Mouse (Mus musculus) left cerebral cortex, postnatal 14 days (tissue): ENCODE data around the gene Zfp984. TPM values are rescaled to one million over a fixed set of nuclear protein-coding genes. Genes with fewer than 3 reads are reported as not detected.
"Not testable (repeated sequence)": the region's sequence is repeated elsewhere in the genome, so short reads cannot be mapped to it uniquely, and the experiment has no call there.

Experiments
- DNase-seq, 2 experiments: peaks; one replicate each; pipeline ENCODE4 v3.0.0; 2021 to 2022; ENCODE audit warnings: low spot score in 2 of 2, mixed read lengths in 1 of 2
- intact Hi-C: fragments of 180-260 bp; cut with DNase I; formaldehyde crosslinking; loops from one replicate; pipeline ENCODE4 v1.15.1; 2025
- long read RNA-seq, 2 experiments: library from polyadenylated mRNA; stranded (forward); transcript quantifications; one replicate each; pipeline ENCODE4 v2.0.0; 2021
- total RNA-seq, 2 experiments: library from RNA; stranded (reverse); gene quantifications; 2 replicates each; pipeline ENCODE4 v1.2.3; 2021

The Zfp984 gene
- 1 to 10 TPM; 2.2 to 2.6 TPM for total RNA-seq
- long read RNA-seq, experiment 1, partial matches to known transcripts: 1 of 6 reads
- long read RNA-seq, experiment 1, other reads (novel, unspliced or antisense): 4 of 6 reads
- long read RNA-seq, experiment 2, partial matches to known transcripts: 0 of 3 reads
- long read RNA-seq, experiment 2, other reads (novel, unspliced or antisense): 3 of 3 reads

GRCm38 (mm10) chr4:147809292-147809965 is at the start of gene Zfp984:
Gene Zfp984, minus strand, starts transcription at chr4:147809788.
- DNase-seq, intact Hi-C loops: not testable (repeated sequence)

- DNase-seq: no peak
- intact Hi-C loops: no loop called here
Observed at GRCm38 (mm10) chr4:147850776-147851175, 41.2 kb upstream of the Zfp984 start.

DNA sequence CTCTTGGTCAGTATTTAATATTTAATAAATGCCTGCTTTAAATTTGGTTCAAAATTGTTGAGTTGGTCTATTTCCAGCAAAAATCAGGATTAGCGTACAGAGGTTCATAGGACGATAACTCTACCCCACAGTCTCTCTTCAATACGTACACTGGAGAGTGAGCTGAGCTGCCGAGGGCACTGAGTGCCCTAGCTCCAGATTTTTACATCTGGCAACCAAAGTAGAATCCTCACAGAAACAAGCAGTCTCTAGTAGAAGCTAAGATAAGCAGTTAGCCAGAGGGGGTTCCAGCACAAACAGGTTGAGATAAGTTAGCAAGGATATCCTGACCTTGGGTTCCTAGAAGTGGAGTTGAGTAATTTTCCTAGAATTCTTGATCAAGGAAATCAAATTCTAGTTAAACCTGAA is 39.0 kb upstream of the Zfp984 start:
- intact Hi-C loops: no loop called here

GRCm38 (mm10) chr4:147847614-147848583 is 38.3 kb upstream of the Zfp984 start, which contains the start of gene Zfp933:
Gene Zfp933, minus strand, starts transcription at chr4:147848366.
- intact Hi-C loops: no loop called here
- peak; percentile 81 to 92 for DNase-seq

More for the DNA sequence above, 39.0 kb upstream of the Zfp984 start:
- DNase-seq: no peak

GRCm38 (mm10) chr4:147842871-147843270 is 33.3 kb upstream of the Zfp984 start:
- no peak for DNase-seq
- intact Hi-C loops: no loop called here

- DNase-seq, intact Hi-C loops: not testable (repeated sequence)
Observed at GRCm38 (mm10) chr4:147839282-147839681, 29.7 kb upstream of the Zfp984 start.

- intact Hi-C loops: no loop called here
Observed at GRCm38 (mm10) chr4:147824389-147824788, 14.8 kb upstream of the Zfp984 start.

GRCm38 (mm10) chr4:147821414-147821813 is 11.8 kb upstream of the Zfp984 start:
- DNase-seq, intact Hi-C loops: not testable (repeated sequence)

More at GRCm38 (mm10) chr4:147824389-147824788, 14.8 kb upstream of the Zfp984 start:
- no peak for DNase-seq

DNA sequence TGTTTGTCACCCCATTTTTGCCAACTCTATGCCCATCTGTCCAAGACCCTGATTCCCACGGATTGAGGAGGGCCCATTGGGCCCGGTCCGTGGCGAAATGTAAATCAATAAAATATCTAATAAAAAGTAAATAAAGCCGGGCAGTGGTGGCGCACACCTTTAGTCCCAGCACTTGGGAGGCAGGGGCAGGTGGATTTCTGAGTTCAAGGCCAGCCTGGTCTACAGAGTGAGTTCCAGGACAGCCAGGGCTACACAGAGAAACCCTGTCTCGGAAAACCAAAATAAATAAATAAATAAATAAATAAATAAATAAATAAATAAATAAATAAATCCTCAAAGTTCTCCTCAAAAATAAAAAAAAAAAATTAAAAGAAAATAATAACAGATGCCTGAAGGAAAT is 10.1 kb upstream of the Zfp984 start:
- DNase-seq, intact Hi-C loops: not testable (repeated sequence)

DNA sequence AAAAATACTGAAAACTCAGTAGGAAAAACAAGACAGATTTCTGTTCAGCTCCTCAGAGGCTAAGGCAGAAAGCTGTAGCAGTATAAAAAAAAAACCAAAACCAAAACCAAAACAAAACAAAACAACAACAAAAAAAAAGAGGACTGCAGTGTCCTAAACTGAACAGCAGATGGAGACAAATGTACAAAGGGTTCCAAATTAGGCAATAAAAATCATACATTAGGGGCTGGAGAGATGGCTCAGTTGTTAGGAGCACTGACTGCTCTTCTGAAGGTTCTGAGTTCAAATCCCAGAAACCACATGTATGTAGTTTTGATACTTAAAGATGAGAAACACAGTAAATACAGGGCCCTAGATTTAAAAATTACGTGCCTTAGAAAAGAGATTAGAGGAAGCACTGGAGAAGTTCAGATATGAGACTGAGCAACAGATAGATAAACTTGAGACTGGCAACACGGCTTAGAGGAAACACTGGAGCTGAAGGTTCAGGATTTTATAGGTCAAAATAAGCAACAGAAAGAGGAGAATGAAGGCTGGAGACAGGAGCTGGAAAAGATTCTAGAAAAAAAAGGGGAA is 5.1 kb upstream of the Zfp984 start:
- no peak for DNase-seq
- intact Hi-C loops: no loop called here

DNA sequence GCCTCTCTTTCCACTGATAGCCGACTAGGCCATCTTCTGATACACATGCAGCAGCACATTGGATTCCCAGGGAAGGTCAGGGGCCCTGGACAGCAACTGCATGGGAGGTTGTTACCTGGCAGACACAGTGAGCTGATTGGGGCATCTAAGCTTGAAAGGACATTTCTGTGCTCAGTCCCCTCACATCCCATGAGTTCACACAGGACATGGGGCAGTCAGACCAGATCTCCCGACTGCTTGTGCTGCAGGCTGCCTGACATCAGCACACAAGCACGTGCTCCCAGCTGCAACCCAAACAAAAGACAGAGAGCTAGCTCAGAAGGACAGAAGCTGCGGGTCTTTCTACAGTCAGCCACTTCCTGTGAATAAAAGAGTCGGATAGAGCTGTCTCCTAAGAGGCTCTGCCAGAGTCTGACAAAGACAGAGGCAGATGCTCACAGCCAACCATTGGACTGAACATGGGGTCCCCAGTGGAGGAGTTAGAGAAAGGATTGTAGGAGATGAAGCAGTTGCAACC is 3.7 kb upstream of the Zfp984 start:
- no peak for DNase-seq
- intact Hi-C loops: no loop called here

DNA sequence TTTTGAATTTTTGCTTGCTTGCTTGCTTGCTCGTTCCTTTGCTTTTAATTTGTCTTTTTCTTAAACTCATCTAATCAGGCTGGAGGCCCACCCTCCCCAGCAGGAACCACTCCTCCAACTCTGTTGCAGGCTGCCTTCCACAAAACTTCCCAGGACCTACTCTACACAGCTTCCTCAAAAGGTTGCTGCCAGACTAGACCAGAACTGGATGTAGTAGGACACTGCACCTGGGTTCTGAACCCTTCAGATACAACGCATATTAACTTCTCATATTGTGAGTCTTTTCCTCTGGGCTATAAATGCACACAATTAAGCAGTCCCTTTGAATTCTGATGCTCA is 347 bp upstream of the Zfp984 start:
- DNase-seq, intact Hi-C loops: not testable (repeated sequence)

GRCm38 (mm10) chr4:147808483-147808882 is 1.1 kb downstream of the Zfp984 start:
- intact Hi-C loops, DNase-seq: not testable (repeated sequence)

DNA sequence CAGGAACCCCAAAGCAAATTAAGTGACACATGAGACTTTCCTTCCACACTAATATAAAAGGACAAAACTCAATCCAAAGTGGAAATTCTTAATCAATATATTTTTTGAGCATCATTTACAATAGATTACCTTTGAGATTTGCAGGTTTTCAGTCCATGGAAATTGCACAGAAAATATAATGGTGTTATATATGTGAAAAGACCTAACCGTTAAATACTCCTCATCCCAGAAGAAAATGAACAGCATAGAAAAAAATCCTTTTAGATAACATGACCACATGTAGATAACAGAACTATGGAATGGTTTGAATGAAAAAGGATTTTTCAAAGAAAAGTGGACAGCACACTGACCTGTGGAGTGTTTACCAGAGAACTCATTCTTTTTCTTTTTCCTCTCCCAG is 14.3 kb downstream of the Zfp984 start:
- intact Hi-C loops, DNase-seq: not testable (repeated sequence)

DNA sequence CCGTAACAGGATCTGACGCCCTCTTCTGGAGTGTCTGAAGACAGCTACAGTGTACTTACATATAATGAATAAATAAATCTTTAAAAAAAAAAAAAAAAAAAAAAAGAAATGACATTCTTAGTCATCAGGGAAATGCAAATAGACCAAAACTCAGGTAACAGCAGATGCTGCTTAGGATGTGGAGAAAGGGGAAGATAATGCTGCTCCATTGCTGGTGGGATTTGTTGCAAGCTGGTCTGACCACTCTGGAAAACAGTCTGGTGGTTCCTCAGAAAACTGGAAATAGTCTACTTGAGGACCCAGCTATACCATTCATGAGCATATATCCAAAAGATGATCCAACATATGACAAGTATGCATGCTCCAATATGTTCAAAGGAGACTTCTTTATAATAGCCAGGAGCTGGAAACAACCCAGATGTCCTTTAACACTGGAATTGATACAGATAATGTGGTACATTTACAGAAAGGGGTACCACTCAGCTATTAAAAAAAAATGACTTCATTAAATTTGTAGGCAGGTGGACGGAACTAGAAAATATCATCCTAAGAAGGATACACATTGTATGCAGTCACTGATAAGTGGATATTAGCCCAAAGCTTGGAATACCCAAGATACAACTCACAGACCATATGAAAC is 15.4 kb downstream of the Zfp984 start:
- DNase-seq, intact Hi-C loops: not testable (repeated sequence)

DNA sequence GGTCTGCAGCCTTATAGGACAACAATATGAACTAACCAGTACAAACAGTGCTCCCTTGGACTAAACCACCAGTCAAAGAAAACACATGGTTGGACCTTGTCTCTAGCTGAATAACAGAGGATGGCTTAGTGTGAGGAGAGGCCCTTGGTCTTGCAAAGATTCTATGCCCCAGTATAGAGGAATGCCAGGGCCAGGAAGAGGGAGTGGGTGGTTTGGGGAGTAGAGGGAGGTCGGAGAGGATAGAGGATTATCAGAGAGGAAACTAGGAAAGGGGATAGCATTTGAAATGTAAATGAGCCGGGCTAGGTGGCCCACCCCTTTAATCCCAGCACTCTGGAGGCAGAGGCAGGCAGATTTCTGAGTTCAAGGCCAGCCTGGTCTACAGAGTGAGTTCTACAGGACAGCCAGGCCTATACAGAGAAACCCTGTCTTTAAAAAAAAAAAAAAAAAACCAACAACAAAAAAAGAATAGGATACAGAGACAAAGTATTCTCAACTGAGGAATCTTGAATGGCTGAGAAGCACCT is 16.1 kb downstream of the Zfp984 start:
- intact Hi-C loops: not testable (repeated sequence)

GRCm38 (mm10) chr4:147791729-147792128 is 17.9 kb downstream of the Zfp984 start:
- DNase-seq, intact Hi-C loops: not testable (repeated sequence)

More for the DNA sequence above, 16.1 kb downstream of the Zfp984 start:
- not testable (repeated sequence) for DNase-seq

- intact Hi-C loops, DNase-seq: not testable (repeated sequence)
Observed at GRCm38 (mm10) chr4:147746255-147746654, 63.3 kb downstream of the Zfp984 start.
